Mouse (Mus musculus): ENCODE measurements at regions not wholly inside any gene's neighbourhood (a gene's known extent, or its start where the extent isn't known, plus 50 kb on each side); places are given as distances from the start of the nearest gene placed in this dataset.
A peak's percentile ranks its signal among the peaks of the same experiment; 100 is the strongest.

GRCm38 (mm10) chr1:73362122-73362521 is 346.4 kb upstream of the Tnp1 start:
- Histone ChIP-seq H3K9ac (no peak overlapping the region), H3K4me3 (ENCODE audit: low read depth, low read length) (no peak overlapping the region), H3K9me3 (ENCODE audit: low read depth, low read length) (no peaks in the 10 kb centered on the region), H3K4me2 (no peak overlapping the region), H3K4me1 (ENCODE audit: insufficient read depth) (peaks cover 45% of the 10 kb centered on the region), H3K36me3 (ENCODE audit: insufficient read depth) (no peaks in the 10 kb centered on the region), H3K27ac (ENCODE audit: low read depth) (peak overlapping the region; percentile 86), H3K27me3 (ENCODE audit: insufficient read depth, low read length) (no peaks in the 10 kb centered on the region)
- TF ChIP-seq CTCF (IDR thresholded peaks at IDR 0.05; ENCODE audit: low read depth) = no peak
- DNase-seq = peak; percentile 85
- WGBS = 45% methylated on average over 1 of the region's 1 CpGs
- ATAC-seq (ENCODE audit: insufficient read depth) = peak; percentile 10

DNA sequence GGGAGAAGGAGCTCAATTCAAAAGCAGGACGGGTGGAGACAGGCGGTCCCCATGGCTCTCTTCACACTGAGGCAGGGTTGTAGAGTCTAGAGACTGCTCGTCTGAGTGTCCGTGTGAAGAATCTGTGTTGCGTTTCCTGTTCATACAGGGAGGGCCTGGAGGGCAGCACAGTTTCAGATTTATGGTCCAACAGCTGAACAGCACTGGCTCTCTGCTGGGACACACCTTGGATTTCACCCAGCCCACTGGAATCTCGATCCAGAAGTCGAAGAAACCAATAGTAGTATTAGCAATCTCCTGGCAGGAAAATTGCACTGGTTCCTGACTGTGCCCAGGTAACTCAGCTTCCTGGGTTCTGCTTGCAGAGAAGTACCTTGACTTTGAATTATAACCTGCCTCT is 345.6 kb upstream of the Tnp1 start:
- H3K9ac ChIP-seq = no peak overlapping the region
- peaks cover 44% of the 10 kb centered on the region for H3K4me1 ChIP-seq (ENCODE audit: insufficient read depth)
- H3K4me2 ChIP-seq = no peak overlapping the region
- no peak for ATAC-seq (ENCODE audit: insufficient read depth)
- H3K27me3 ChIP-seq (ENCODE audit: insufficient read depth, low read length) = no peaks in the 10 kb centered on the region
- H3K27ac ChIP-seq (ENCODE audit: low read depth) = no peak overlapping the region; the same call in 1 of the 2 replicates
- no peak overlapping the region for H3K4me3 ChIP-seq (ENCODE audit: low read depth, low read length)
- H3K36me3 ChIP-seq (ENCODE audit: insufficient read depth) = no peaks in the 10 kb centered on the region
- DNase-seq = no peak
- H3K9me3 ChIP-seq (ENCODE audit: low read depth, low read length) = no peaks in the 10 kb centered on the region
- WGBS = 58% methylated on average over 7 of the region's 7 CpGs
- no peak for TF ChIP-seq CTCF (IDR thresholded peaks at IDR 0.05; ENCODE audit: low read depth)

- Histone ChIP-seq H3K4me3 (ENCODE audit: low read depth, low read length) (no peak overlapping the region), H3K27ac (ENCODE audit: low read depth) (no peak overlapping the region), H3K9me3 (ENCODE audit: low read depth, low read length) (no peaks in the 10 kb centered on the region), H3K9ac (no peak overlapping the region), H3K36me3 (ENCODE audit: insufficient read depth) (no peaks in the 10 kb centered on the region), H3K4me1 (ENCODE audit: insufficient read depth) (no peaks in the 10 kb centered on the region), H3K4me2 (no peak overlapping the region), H3K27me3 (ENCODE audit: insufficient read depth, low read length) (no peaks in the 10 kb centered on the region)
- no peak for TF ChIP-seq CTCF (IDR thresholded peaks at IDR 0.05; ENCODE audit: low read depth)
- no peak for DNase-seq
- 65% methylated on average over 1 of the region's 1 CpGs for WGBS
- ATAC-seq (ENCODE audit: insufficient read depth) = no peak
These were observed 338.7 kb upstream of the Tnp1 start for GRCm38 (mm10) chr1:73354447-73354846.

- Histone ChIP-seq H3K9me3 (ENCODE audit: low read depth, low read length) (no peaks in the 10 kb centered on the region), H3K9ac (no peak overlapping the region), H3K4me1 (ENCODE audit: insufficient read depth) (no peaks in the 10 kb centered on the region), H3K4me2 (no peak overlapping the region), H3K4me3 (ENCODE audit: low read depth, low read length) (no peak overlapping the region), H3K27me3 (ENCODE audit: insufficient read depth, low read length) (no peaks in the 10 kb centered on the region), H3K36me3 (ENCODE audit: insufficient read depth) (no peaks in the 10 kb centered on the region), H3K27ac (ENCODE audit: low read depth) (no peak overlapping the region)
- 27% methylated on average over 6 of the region's 6 CpGs for WGBS
- ATAC-seq (ENCODE audit: insufficient read depth) (no peak), DNase-seq (no peak)
- no peak for TF ChIP-seq CTCF (IDR thresholded peaks at IDR 0.05; ENCODE audit: low read depth)
These were observed 332.8 kb upstream of the Tnp1 start for GRCm38 (mm10) chr1:73348476-73348875.

- DNase-seq = no peak
- no peaks in the 10 kb centered on the region for H3K4me1 ChIP-seq (ENCODE audit: insufficient read depth)
- 30% methylated on average over 1 of the region's 1 CpGs for WGBS
- no peak overlapping the region for H3K4me3 ChIP-seq (ENCODE audit: low read depth, low read length)
- ATAC-seq (ENCODE audit: insufficient read depth) = no peak
- no peaks in the 10 kb centered on the region for H3K9me3 ChIP-seq (ENCODE audit: low read depth, low read length)
- H3K4me2 ChIP-seq = no peak overlapping the region
- no peak overlapping the region for H3K9ac ChIP-seq
- no peak overlapping the region for H3K27ac ChIP-seq (ENCODE audit: low read depth)
- no peak for TF ChIP-seq CTCF (IDR thresholded peaks at IDR 0.05; ENCODE audit: low read depth)
- H3K36me3 ChIP-seq (ENCODE audit: insufficient read depth) = no peaks in the 10 kb centered on the region
- H3K27me3 ChIP-seq (ENCODE audit: insufficient read depth, low read length) = no peaks in the 10 kb centered on the region
These were observed 328.9 kb upstream of the Tnp1 start for GRCm38 (mm10) chr1:73344587-73344986.

- WGBS = 62% methylated on average over 5 of the region's 5 CpGs
- no peak for TF ChIP-seq CTCF (IDR thresholded peaks at IDR 0.05; ENCODE audit: low read depth)
- H3K4me1 ChIP-seq (ENCODE audit: insufficient read depth) = no peaks in the 10 kb centered on the region
- H3K4me3 ChIP-seq (ENCODE audit: low read depth, low read length) = no peak overlapping the region
- ATAC-seq (ENCODE audit: insufficient read depth) (no peak), DNase-seq (peak; percentile 62)
- H3K9me3 ChIP-seq (ENCODE audit: low read depth, low read length) = no peaks in the 10 kb centered on the region
- H3K27me3 ChIP-seq (ENCODE audit: insufficient read depth, low read length) = no peaks in the 10 kb centered on the region
- H3K4me2 ChIP-seq = no peak overlapping the region
- H3K36me3 ChIP-seq (ENCODE audit: insufficient read depth) = no peaks in the 10 kb centered on the region
- H3K9ac ChIP-seq = no peak overlapping the region
- H3K27ac ChIP-seq (ENCODE audit: low read depth) = no peak overlapping the region
These were observed 326.2 kb upstream of the Tnp1 start for GRCm38 (mm10) chr1:73341911-73342310.

- DNase-seq (no peak), ATAC-seq (ENCODE audit: insufficient read depth) (no peak)
- H3K27me3 ChIP-seq (ENCODE audit: insufficient read depth, low read length) = no peaks in the 10 kb centered on the region
- no peak overlapping the region for H3K27ac ChIP-seq (ENCODE audit: low read depth)
- no peak overlapping the region for H3K9ac ChIP-seq
- no peaks in the 10 kb centered on the region for H3K36me3 ChIP-seq (ENCODE audit: insufficient read depth)
- WGBS = 39% methylated on average over 2 of the region's 2 CpGs
- no peak overlapping the region for H3K4me3 ChIP-seq (ENCODE audit: low read depth, low read length)
- no peaks in the 10 kb centered on the region for H3K9me3 ChIP-seq (ENCODE audit: low read depth, low read length)
- no peak overlapping the region for H3K4me2 ChIP-seq
- no peak for TF ChIP-seq CTCF (IDR thresholded peaks at IDR 0.05; ENCODE audit: low read depth)
- no peaks in the 10 kb centered on the region for H3K4me1 ChIP-seq (ENCODE audit: insufficient read depth)
These were observed 321.7 kb upstream of the Tnp1 start for GRCm38 (mm10) chr1:73337401-73337800.

DNA sequence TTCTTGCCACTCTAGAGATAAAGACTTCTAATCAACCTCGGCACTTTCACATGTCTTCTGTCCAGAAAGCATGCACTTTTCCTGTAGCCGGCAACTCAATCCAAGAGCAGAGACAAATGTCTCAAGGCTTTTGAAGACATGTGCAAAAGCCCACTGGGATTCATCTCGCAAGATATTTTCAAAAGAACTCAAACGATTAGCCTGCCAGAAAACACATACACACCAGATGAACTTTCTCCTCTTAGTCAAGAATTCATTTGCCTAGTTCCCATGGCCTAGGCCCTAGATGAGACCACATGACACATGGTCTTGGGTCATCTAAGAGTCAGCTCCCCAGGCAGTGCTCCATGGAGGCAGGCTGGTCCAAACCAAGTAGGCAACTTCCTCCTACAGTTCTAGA is 293.8 kb upstream of the Tnp1 start:
- H3K4me2 ChIP-seq = no peak overlapping the region

More for the DNA sequence above, 293.8 kb upstream of the Tnp1 start:
- Histone ChIP-seq H3K27me3 (ENCODE audit: insufficient read depth, low read length) (no peaks in the 10 kb centered on the region), H3K27ac (ENCODE audit: low read depth) (no peak overlapping the region), H3K4me3 (ENCODE audit: low read depth, low read length) (no peak overlapping the region), H3K9ac (no peak overlapping the region), H3K36me3 (ENCODE audit: insufficient read depth) (no peaks in the 10 kb centered on the region), H3K9me3 (ENCODE audit: low read depth, low read length) (no peaks in the 10 kb centered on the region), H3K4me1 (ENCODE audit: insufficient read depth) (no peaks in the 10 kb centered on the region; the same call in 1 of the 2 replicates)
- no peak for TF ChIP-seq CTCF (IDR thresholded peaks at IDR 0.05; ENCODE audit: low read depth)
- DNase-seq (no peak), ATAC-seq (ENCODE audit: insufficient read depth) (no peak)
- 78% methylated on average over 4 of the region's 4 CpGs for WGBS

Data from lung, embryonic 14.5 days (tissue).